Mouse (Mus musculus): ENCODE data around the gene Optn. TPM values are rescaled to one million over a fixed set of nuclear protein-coding genes. Genes with fewer than 3 reads are reported as not detected.

The Optn gene
- total RNA-seq, 2 experiments from 2014 or later: 20.1 to 20.7 TPM

DNA sequence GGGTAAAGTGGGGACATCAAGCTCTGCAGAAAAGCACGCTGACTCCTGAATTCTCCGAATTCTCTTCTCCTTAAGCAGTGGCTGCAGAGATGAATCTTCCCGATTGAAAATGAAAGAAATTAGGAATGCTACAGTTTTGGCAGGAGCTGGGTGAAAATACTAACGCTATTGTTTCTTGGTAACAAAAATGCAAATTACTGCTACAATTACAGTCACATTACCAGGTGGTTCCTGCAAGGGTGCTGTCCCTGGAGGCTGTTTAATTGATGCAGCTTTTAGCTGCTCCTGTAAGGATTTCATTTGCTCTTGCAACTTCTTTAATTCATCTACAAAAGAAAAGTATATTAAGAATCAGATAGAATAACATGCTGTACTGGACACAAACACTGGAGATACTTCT is 56.7 kb downstream of the Optn start:
- intact Hi-C loops (cut with DNase I): no loop called here
- DNase-seq (ENCODE audit: extremely low spot score in 1 of 2, low spot score in 2 of 2): no peak

DNA sequence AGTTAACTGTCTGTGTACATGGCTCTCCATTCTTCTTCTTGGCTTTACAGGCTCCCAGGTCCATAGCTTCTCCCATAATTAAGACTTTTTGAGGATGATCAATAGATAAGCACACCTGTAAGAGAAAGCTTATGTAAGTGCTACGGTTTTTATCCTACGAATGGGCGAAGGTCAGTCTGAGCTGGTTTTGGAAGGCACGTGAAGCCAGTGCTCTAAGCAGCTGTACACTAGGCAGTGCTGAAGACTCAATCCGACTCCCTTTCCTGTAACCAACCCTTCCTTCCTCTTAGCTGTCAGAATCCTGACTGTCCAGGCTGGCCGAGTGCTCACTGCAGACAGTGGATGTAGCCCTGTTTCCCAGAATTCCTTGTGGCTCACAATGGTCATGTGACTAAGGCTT is 62.6 kb downstream of the Optn start:
- DNase-seq (ENCODE audit: extremely low spot score in 1 of 2, low spot score in 2 of 2): no peak
- intact Hi-C loops (cut with DNase I): no loop called here

DNA sequence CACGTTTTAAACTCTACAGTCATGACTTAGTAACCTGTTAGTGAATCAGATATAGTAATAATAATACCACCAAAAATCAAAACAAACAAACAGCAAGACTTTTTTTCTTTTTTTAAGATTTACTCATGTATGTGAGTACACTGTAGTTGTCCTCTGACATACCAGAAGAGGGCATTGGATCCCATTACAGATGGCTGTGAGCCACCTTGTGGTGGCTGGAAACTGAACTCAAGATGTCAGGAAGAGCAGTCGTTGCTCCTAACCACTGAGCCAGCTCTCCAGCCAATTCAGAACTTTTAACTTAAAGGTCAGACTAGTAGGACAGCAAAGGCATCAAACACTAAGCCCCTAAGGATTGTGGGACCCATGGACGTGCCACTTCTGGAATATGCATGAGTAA is 64.9 kb downstream of the Optn start:
- intact Hi-C loops (cut with DNase I): no loop called here
- DNase-seq (ENCODE audit: extremely low spot score in 1 of 2, low spot score in 2 of 2): no peak

DNA sequence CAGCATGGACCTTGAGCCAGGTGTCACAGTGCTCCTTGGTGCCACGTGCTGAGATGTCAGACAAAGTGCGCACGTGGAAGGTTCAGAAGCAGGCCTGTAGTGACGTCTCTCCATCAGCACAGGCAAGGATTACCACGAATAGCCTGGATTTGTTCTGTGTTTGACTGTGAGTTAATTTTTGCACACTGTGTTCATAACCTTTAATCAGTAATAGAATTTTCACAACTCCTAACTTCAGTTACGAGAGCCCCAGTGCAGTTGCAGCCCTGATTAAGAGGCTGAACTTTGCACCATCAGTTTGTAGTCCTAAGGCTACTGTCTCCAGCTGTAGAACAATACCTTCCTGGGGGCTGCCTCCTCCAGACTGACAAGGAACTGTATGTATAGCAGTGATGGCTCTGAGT is 67.4 kb downstream of the Optn start:
- DNase-seq (ENCODE audit: extremely low spot score in 1 of 2, low spot score in 2 of 2): no peak
- intact Hi-C loops (cut with DNase I): no loop called here

DNA sequence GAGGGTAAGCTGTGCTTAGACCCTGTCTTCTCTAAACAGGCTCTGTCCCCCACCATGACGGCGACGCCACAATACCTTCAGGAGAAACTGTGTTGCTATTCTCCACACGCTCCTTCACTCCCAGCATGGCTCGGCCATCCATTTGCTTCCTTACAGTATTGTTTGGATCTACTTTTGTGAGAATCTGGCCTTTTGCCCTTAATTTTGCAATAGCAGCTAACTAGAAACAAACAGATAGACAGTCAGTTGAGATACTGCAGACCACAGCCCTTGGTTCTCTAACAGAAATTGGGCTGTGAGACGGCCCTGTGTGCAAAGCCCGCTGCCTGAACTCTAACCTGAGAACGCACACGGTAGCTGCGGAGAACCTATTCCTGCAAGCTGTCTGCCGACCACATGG is 68.2 kb downstream of the Optn start:
- intact Hi-C loops (cut with DNase I): no loop called here
- no peak for DNase-seq (ENCODE audit: extremely low spot score in 1 of 2, low spot score in 2 of 2)

DNA sequence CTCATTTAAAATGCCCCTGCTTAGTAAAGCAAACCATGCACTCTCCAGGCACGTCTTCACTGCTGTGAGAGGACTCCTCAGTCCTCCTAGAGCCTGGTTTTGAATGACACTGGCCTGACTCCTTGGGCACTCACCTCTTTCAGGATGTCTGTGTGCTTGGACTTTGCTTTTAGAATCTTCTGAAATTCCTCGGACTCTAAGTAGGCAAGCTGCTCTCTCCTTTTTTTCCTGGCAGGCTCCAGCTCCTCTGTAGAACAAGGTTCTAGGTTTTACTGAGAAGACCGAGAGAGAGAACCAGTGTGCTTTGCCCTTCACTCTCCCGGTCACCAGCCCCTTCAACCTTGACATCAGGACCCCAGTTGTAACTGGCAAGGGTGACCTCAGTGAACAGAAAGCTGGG is 69.4 kb downstream of the Optn start:
- DNase-seq (ENCODE audit: extremely low spot score in 1 of 2, low spot score in 2 of 2): no peak
- intact Hi-C loops (cut with DNase I): no loop called here

DNA sequence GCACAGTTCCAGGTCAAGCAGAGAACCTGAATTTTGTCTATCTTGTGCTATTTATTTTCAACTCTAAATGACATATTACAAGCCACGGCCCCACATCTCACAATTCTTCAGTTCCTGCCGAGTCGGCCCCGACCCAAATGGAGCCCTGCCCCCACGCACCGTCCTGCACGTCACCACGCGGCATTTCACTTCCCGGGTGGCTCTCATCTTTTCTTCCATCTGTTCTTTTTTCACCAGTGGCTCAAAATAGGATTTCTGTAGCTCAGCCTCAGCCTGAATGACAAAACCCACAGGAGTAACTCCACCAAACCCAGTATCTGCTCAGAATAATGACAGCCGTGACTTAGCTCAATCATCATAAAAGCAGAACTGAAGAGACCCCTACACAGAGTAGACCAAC is 70.3 kb downstream of the Optn start:
- DNase-seq (ENCODE audit: extremely low spot score in 1 of 2, low spot score in 2 of 2): peak; percentile 48 to 71
- intact Hi-C loops (cut with DNase I): no loop called here

DNA sequence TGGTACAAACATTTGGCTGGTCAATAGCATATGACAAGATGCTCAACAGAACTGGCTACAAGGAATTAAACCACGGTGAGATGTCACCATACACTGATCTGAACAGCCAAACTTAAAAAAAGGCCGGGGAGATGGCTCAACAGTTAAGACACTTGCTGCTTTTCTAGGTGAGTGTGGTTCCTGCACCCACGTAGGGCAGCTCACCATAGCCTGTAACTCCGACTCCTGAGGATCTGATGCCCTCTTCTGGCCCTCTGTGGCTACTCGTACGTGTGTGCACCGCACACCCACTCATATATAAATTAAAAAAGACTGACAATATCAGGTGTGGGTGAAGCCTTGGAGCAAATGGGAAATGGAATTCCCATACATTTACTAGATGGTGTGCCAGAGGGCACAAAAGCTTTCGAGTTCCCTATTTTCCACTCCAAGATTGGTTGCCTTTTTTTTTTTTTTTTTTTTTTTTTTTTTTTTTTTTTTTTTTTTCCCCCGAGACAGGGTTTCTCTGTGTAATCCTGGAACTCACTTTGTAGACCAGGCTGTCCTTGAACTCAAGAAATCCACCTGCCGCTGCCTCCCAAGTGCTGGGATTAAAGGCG is 74.9 kb downstream of the Optn start:
- DNase-seq (ENCODE audit: extremely low spot score in 1 of 2, low spot score in 2 of 2): no peak

DNA sequence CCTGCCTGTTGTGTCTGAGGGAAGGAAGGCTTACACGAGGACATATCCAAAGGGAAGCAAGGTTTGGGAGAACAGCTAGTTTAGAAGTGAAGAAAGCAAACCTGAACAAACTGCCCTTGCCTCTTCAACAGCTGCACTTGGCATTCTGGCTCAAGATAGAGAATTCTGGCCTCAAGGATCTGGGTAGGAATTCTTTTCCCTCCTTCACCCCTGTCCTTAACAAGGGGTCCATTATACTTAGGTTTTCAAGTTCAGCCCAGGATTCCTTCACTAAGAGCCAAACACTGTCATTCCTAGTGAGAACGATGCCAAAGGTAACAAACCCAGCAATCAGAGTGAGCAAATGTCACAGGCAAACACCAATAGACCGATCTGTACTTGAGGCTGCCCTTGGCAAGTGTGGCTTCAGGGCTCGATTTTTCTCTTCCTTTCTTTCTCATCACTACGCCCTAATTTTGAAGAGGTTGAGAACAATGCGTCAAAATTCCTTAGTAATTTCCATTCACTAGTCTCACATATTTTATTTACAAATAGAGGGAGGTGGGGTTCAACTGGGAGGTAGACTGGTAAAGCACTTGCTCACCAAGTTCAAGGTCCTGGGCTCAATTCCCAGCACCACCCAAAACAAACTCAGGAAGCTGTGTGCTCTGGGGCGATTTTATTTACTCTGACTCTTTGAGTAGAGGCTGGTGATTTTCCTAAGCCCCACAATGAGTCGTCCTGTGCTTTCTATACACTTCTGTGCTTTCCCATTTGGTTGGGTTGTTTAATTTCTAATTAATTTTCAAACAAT is 76.3 kb downstream of the Optn start:
- intact Hi-C loops (cut with DNase I): no loop called here
- DNase-seq (ENCODE audit: extremely low spot score in 1 of 2, low spot score in 2 of 2): no peak

More for the DNA sequence above, 74.9 kb downstream of the Optn start:
- intact Hi-C loops (cut with DNase I): no loop called here

DNA sequence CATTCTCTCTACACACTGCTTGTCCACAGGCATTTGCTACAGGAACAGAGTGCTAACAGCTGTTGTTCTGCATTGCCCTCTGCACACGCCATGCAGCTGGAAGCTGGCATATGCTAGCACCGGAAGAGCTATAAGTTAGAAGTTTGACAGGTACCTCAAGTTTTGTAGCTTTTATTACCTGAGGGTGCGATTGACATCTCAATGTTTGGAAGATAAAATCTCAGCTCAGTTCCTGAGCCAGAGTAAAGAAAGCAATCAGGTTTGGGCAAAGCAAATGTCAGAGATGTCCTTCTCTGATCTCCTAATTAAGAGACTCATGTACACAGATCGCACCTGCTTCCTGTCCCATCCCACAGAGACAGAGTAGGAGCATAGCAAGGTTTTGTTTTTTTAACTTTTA is 77.1 kb downstream of the Optn start:
- intact Hi-C loops (cut with DNase I): no loop called here
- no peak for DNase-seq (ENCODE audit: extremely low spot score in 1 of 2, low spot score in 2 of 2)

DNA sequence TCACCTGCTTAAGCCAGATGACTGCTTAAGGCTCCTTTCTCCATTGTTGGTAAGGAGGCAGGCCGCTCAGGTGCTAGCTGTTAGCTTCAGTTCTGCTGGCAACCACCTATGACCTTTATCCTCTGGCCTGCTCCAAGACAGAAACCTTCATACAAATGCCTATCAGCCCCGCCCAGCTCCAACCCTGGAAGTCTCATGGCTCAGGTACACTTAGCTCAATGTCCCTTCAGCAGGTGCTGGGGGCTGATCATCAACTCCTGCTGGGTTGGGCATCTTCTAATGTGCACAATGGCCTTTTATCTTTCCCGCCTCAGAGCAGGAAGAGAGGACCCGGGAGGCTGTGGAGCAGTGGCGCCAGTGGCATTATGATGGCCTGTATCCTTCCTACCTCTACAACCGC is 78.9 kb downstream of the Optn start:
- no peak for DNase-seq (ENCODE audit: extremely low spot score in 1 of 2, low spot score in 2 of 2)
- intact Hi-C loops (cut with DNase I): no loop called here

DNA sequence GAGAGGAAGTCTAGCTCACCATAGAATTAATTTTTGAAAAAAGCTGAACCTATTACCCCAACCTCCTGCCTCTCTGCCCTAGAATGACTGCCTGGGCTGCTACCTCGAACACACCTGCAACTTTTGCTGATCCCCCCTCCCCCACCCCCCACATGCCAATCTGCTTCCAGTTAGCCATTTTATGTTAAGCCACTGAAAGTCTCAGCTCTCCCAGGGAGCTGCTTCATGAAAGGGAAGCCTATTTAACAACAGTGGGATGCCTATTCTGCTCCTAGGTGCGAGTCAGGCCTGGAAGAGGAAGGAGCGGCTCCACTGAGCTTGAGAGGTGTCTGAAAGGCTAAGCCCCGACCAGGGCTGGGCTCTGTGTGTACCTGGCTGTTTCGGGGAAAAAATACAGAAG is 79.9 kb downstream of the Optn start:
- intact Hi-C loops (cut with DNase I): no loop called here
- DNase-seq (ENCODE audit: extremely low spot score in 1 of 2, low spot score in 2 of 2): no peak

DNA sequence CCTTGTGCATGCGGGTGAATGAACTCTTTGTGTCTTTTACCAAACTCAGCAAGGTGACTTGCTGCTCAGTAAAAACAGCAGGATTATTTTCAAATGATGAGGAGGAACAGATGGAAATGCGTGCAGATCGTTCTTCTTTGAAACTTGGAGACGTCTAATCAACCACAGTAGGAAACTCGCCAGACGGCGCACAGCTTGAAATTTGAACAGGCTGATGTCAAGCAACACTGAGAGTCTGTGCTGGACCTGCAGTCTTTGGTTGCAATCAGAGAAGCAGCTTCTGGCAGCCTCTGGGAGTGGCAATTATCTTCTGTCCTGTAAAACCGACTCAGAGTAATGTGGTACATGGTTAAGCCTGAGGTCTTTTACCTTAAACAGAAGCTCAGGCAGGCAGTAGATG is 85.8 kb downstream of the Optn start:
- DNase-seq (ENCODE audit: extremely low spot score in 1 of 2, low spot score in 2 of 2): peak in 1 of 2 experiments; percentile 24
- intact Hi-C loops (cut with DNase I): no loop called here

DNA sequence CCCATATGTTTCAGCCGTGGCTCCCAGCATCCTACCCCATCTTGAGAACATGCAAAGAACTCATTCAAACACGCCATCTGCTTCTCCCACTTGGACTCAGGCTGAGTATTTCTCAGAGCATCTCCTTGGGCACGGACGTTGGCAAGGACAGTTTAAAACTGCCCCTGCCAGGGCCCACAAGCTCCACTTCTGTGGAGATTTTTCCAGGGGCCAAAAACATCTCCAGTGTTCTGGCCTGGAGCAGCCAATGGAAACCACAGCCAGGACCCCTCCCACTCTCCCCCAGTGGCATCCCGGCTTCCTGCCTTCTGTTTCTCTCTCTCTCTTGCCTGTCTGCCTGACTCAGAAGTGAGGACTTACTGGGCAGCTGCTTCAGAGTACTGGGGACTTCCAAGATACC is 88.0 kb downstream of the Optn start, which contains the start of gene Ucma:
Ucma (plus strand) TSS at position 316 of the 400 bp plus-strand sequence.
- intact Hi-C loops (cut with DNase I): no loop called here
- DNase-seq (ENCODE audit: extremely low spot score in 1 of 2, low spot score in 2 of 2): peak in 1 of 2 experiments; percentile 13

Other genes starting within 250 kb of the Optn start
- 10 to 100 TPM; 39.7 to 46.5 TPM for gene Sephs1, start 182.5 kb downstream of the Optn start, total RNA-seq (2021)
- 10 to 100 TPM; 58.8 to 63.2 TPM for gene Phyh, start 145.0 kb downstream of the Optn start, total RNA-seq (2021)
- 1 to 10 TPM; 2.3 to 2.6 TPM for gene Ucma, start 87.9 kb downstream of the Optn start, total RNA-seq (2021)
- gene Mcm10, start 51.3 kb downstream of the Optn start, total RNA-seq (2021): 1 to 10 TPM; 2.6 to 2.9 TPM
- 10 to 100 TPM; 10.2 to 11.9 TPM for gene Ccdc3, start 73.7 kb upstream of the Optn start, total RNA-seq (2021)

Measured in left cerebral cortex, postnatal 10 days (tissue).